Mouse (Mus musculus): ENCODE measurements around the gene Il17ra. TPM values are rescaled to one million over a fixed set of nuclear protein-coding genes. Genes with fewer than 3 reads are reported as not detected.

Il17ra gene
- total and polyA plus RNA-seq, 2 experiments: 3.6 to 20.7 TPM

DNA sequence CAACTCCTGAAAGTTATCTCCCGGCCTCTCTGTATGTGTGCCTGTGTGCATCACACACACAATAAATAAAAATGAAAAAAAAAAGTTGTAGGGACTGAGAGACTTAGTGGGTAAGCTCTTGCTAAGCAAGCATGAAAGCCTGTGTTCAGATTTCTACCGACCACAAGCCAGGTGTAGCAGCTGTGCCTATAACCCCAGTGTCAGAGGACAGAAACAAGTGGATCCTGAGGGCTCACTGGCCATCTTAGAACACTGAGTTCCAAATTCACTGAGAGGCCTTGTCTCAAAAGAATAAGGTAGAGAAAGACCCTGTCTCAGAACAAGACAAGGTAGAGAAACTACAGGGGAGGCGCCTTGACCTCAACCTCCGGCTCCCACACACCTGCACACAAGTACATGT is 5.2 kb downstream of the Il17ra start:
- no peak overlapping the region for H3K4me3 ChIP-seq (ENCODE audit: insufficient read depth, low read depth, low read length)
- 96% methylated on average over 4 of the region's 4 CpGs for WGBS
- H3K27me3 ChIP-seq (ENCODE audit: control insufficient read depth, insufficient read depth, low read length): no peaks in the 10 kb centered on the region
- no peak overlapping the region for H3K27ac ChIP-seq (replicated peaks; ENCODE audit: insufficient read depth, low read depth, low read length)
- no peak for TF ChIP-seq CTCF (IDR thresholded peaks at IDR 0.05; ENCODE audit: low read depth, low read length)
- TF ChIP-seq POLR2A (IDR thresholded peaks at IDR 0.05; ENCODE audit: extremely low read depth, insufficient read depth, low read length): no peak
- peaks cover 15% of the 10 kb centered on the region for H3K4me1 ChIP-seq (ENCODE audit: control insufficient read depth, insufficient read depth, low read length)
- H3K79me2 ChIP-seq (ENCODE audit: control insufficient read depth, insufficient read depth, low read length): peaks cover 18% of the 10 kb centered on the region
- H3K36me3 ChIP-seq (ENCODE audit: control insufficient read depth, insufficient read depth, low read length): no peaks in the 10 kb centered on the region
- H3K9ac ChIP-seq (ENCODE audit: low read depth, low read length): no peak overlapping the region
- no peak for DNase-seq (ENCODE audit: extremely low read depth, low read depth, low spot score)

DNA sequence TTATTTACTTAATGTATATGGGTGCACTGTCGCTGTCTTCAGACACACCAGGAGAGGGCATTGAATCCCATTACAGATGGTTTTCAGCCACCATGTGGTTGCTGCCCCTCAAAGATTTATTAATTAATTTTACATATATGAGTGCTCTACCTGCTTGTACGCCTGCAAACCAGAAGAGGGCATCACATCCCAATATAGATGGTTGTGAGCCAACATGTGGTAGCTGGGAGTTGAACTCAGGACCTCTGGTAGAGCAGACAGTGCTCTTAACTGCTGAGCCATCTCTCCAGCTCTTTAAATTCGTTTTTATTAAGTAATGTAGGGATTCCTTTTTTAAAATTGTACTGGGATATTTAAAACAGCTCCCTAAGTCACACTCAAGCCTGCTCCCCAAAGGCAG is 6.2 kb downstream of the Il17ra start:
- no peak for DNase-seq (ENCODE audit: extremely low read depth, low read depth, low spot score)
- H3K4me3 ChIP-seq (ENCODE audit: insufficient read depth, low read depth, low read length): no peak overlapping the region
- no peaks in the 10 kb centered on the region for H3K27me3 ChIP-seq (ENCODE audit: control insufficient read depth, insufficient read depth, low read length)
- no peak overlapping the region for H3K27ac ChIP-seq (replicated peaks; ENCODE audit: insufficient read depth, low read depth, low read length)
- peaks cover 9% of the 10 kb centered on the region; the same call in 1 of the 2 replicates for H3K4me1 ChIP-seq (ENCODE audit: control insufficient read depth, insufficient read depth, low read length)
- peaks cover 18% of the 10 kb centered on the region for H3K79me2 ChIP-seq (ENCODE audit: control insufficient read depth, insufficient read depth, low read length)
- 75% methylated on average over 3 of the region's 3 CpGs for WGBS
- no peaks in the 10 kb centered on the region for H3K36me3 ChIP-seq (ENCODE audit: control insufficient read depth, insufficient read depth, low read length)
- H3K9ac ChIP-seq (ENCODE audit: low read depth, low read length): no peak overlapping the region
- TF ChIP-seq POLR2A (IDR thresholded peaks at IDR 0.05; ENCODE audit: extremely low read depth, insufficient read depth, low read length): no peak
- no peak for TF ChIP-seq CTCF (IDR thresholded peaks at IDR 0.05; ENCODE audit: low read depth, low read length)

DNA sequence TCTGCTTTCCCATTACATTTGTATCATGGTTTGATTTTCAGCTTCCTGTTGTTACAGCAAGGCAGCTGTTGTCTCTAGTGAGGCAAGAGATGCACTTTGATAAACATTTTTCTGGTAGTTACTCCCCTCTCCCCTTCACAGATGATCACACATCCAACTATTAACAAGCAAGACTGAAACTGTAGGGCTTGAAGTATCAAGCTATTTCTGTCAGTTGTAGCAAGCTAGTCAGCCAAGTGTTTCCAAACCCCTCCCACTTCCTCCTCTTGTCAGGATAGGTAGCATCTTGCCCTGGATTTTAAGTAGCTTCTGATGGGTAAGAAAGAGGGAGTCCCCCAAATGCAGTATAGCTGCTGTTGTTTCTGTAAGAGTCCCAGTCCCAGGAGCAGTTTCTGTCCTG is 6.7 kb downstream of the Il17ra start:
- no peaks in the 10 kb centered on the region for H3K27me3 ChIP-seq (ENCODE audit: control insufficient read depth, insufficient read depth, low read length)
- peaks cover 18% of the 10 kb centered on the region for H3K79me2 ChIP-seq (ENCODE audit: control insufficient read depth, insufficient read depth, low read length)
- H3K9ac ChIP-seq (ENCODE audit: low read depth, low read length): no peak overlapping the region
- no peak for DNase-seq (ENCODE audit: extremely low read depth, low read depth, low spot score)
- H3K4me3 ChIP-seq (ENCODE audit: insufficient read depth, low read depth, low read length): no peak overlapping the region
- TF ChIP-seq CTCF (IDR thresholded peaks at IDR 0.05; ENCODE audit: low read depth, low read length): no peak
- no peak for TF ChIP-seq POLR2A (IDR thresholded peaks at IDR 0.05; ENCODE audit: extremely low read depth, insufficient read depth, low read length)
- H3K4me1 ChIP-seq (ENCODE audit: control insufficient read depth, insufficient read depth, low read length): peaks cover 8% of the 10 kb centered on the region; the same call in 1 of the 2 replicates
- no peak overlapping the region for H3K27ac ChIP-seq (replicated peaks; ENCODE audit: insufficient read depth, low read depth, low read length)
- H3K36me3 ChIP-seq (ENCODE audit: control insufficient read depth, insufficient read depth, low read length): no peaks in the 10 kb centered on the region

DNA sequence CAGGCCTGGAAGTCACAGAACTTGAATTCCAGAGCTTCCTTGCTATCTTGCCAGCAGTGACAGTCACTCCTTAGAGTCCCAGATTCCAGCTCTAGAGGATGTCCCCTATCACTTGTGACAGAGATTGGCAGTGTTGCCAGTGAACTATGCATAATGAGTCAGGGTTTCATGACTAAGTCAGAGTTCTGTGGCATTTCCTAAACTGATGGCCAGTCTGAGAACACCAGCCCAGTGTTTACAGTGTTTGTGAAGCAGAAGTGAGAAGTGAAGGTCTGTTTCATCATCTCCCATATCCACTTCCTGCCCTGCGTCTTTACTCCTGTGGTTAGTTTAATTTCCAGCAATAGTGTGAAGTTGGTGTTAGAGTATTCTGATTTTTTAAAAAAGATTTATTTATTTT is 7.6 kb downstream of the Il17ra start:
- H3K79me2 ChIP-seq (ENCODE audit: control insufficient read depth, insufficient read depth, low read length): peaks cover 13% of the 10 kb centered on the region
- H3K27ac ChIP-seq (replicated peaks; ENCODE audit: insufficient read depth, low read depth, low read length): peak overlapping the region; percentile 18; the same call in 1 of the 2 replicates
- no peak overlapping the region for H3K4me3 ChIP-seq (ENCODE audit: insufficient read depth, low read depth, low read length)
- peaks cover 9% of the 10 kb centered on the region for H3K4me1 ChIP-seq (ENCODE audit: control insufficient read depth, insufficient read depth, low read length)
- DNase-seq (ENCODE audit: extremely low read depth, low read depth, low spot score): peak; percentile 47
- no peak for TF ChIP-seq CTCF (IDR thresholded peaks at IDR 0.05; ENCODE audit: low read depth, low read length)
- no peak for TF ChIP-seq POLR2A (IDR thresholded peaks at IDR 0.05; ENCODE audit: extremely low read depth, insufficient read depth, low read length)
- H3K27me3 ChIP-seq (ENCODE audit: control insufficient read depth, insufficient read depth, low read length): no peaks in the 10 kb centered on the region
- no peaks in the 10 kb centered on the region for H3K36me3 ChIP-seq (ENCODE audit: control insufficient read depth, insufficient read depth, low read length)
- no peak overlapping the region for H3K9ac ChIP-seq (ENCODE audit: low read depth, low read length)
- 36% methylated on average over 1 of the region's 1 CpGs for WGBS

DNA sequence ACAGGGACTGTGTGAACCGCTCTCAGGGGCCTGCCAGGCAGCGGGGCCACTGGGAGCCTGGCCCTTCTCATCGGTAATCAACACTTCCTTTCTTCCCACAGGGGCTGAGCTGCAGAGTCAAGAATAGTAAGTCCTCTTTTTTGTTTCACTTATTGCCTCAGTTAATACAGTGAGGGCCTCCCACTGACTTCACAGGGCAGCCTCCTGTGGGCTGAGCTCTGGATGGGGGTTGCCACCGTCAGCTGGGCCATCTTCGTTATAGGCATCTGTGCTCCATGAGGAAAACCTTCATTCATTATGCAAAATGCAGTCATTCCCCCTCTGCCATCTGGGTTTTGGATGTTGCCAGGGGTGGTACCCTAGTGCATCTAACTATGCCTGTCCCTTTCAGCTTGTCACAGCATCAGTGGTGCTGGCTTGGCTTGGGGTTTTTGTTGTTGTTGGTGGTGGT is 9.0 kb downstream of the Il17ra start:
- WGBS: 66% methylated on average over 5 of the region's 5 CpGs
- H3K36me3 ChIP-seq (ENCODE audit: control insufficient read depth, insufficient read depth, low read length): peaks cover 1% of the 10 kb centered on the region; the same call in 1 of the 2 replicates
- no peak overlapping the region for H3K9ac ChIP-seq (ENCODE audit: low read depth, low read length)
- H3K27ac ChIP-seq (replicated peaks; ENCODE audit: insufficient read depth, low read depth, low read length): no peak overlapping the region
- DNase-seq (ENCODE audit: extremely low read depth, low read depth, low spot score): no peak
- H3K79me2 ChIP-seq (ENCODE audit: control insufficient read depth, insufficient read depth, low read length): peaks cover 3% of the 10 kb centered on the region
- no peak overlapping the region for H3K4me3 ChIP-seq (ENCODE audit: insufficient read depth, low read depth, low read length)
- peaks cover 9% of the 10 kb centered on the region for H3K4me1 ChIP-seq (ENCODE audit: control insufficient read depth, insufficient read depth, low read length)
- TF ChIP-seq POLR2A (IDR thresholded peaks at IDR 0.05; ENCODE audit: extremely low read depth, insufficient read depth, low read length) (no peak), CTCF (IDR thresholded peaks at IDR 0.05; ENCODE audit: low read depth, low read length) (no peak)
- H3K27me3 ChIP-seq (ENCODE audit: control insufficient read depth, insufficient read depth, low read length): no peaks in the 10 kb centered on the region

DNA sequence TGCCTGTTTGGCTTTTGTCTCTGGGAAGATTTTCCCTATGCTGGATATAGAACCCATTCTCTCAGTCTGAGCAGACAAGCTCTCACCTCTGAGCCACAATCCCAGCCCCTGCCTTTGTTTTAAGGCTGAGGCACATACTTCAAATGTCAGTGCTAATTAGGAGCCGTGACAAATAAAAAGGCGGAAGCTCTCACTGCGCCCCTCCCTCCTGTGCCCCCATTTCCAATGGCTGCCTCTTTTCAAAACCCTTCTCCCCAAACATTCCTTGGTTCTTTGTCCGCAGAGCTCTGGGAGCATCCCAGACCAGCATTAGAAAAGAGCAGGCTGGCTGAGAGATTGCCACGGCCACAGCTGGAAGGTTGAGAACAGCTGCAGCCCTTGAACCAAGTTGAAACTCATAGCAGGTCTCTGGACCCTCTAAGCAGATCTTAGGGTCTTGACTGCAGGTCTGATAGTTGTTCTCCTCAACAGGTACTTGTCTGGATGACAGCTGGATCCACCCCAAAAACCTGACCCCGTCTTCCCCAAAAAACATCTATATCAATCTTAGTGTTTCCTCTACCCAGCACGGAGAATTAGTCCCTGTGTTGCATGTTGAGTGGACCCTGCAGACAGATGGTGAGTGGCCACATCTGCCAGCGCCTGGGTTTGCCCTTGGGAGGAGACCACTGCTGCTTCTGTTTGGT is 9.6 kb downstream of the Il17ra start:
- Histone ChIP-seq H3K4me1 (ENCODE audit: control insufficient read depth, insufficient read depth, low read length) (peaks cover 9% of the 10 kb centered on the region), H3K9ac (ENCODE audit: low read depth, low read length) (no peak overlapping the region), H3K27me3 (ENCODE audit: control insufficient read depth, insufficient read depth, low read length) (no peaks in the 10 kb centered on the region), H3K36me3 (ENCODE audit: control insufficient read depth, insufficient read depth, low read length) (peaks cover 1% of the 10 kb centered on the region; the same call in 1 of the 2 replicates), H3K4me3 (ENCODE audit: insufficient read depth, low read depth, low read length) (no peak overlapping the region), H3K27ac (replicated peaks; ENCODE audit: insufficient read depth, low read depth, low read length) (no peak overlapping the region), H3K79me2 (ENCODE audit: control insufficient read depth, insufficient read depth, low read length) (no peaks in the 10 kb centered on the region; the same call in 1 of the 2 replicates)
- WGBS: 83% methylated on average over 8 of the region's 8 CpGs
- no peak for DNase-seq (ENCODE audit: extremely low read depth, low read depth, low spot score)
- TF ChIP-seq POLR2A (IDR thresholded peaks at IDR 0.05; ENCODE audit: extremely low read depth, insufficient read depth, low read length): no peak
- TF ChIP-seq CTCF (IDR thresholded peaks at IDR 0.05; ENCODE audit: low read depth, low read length): no peak
